Mouse (Mus musculus) cerebellum, adult 11-12 months (tissue): ENCODE measurements around the gene Smim14.

Experiments
- DNase-seq: peaks from one replicate; pipeline ENCODE4 v3.0.0; 2022

The Smim14 gene

GRCm38 (mm10) chr5:65457086-65457827 lies 79.7 kb downstream of the Smim14 start:
- no peak for DNase-seq

DNA sequence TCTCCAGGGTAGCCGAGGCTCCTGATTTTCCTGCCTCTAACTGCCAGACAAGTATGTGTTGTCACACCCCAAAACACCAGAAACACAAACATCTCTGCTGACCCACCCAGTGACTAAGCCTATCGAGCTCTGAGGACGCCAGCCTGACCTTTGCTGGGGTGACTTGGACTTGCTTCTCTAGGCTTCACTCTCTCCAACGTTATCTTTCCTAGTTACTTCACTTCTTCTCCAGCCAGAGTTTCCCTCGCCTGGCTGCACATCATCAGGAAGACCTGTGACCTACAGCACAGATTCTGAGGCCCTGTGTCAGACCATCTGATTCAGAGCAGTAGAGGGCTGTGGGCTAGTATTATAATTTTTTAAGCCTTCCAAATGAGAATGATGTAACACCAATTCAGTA lies 82.2 kb downstream of the Smim14 start:
- no peak for DNase-seq

- DNase-seq: no peak
These were observed 88.0 kb downstream of the Smim14 start for GRCm38 (mm10) chr5:65448941-65449340.

GRCm38 (mm10) chr5:65447826-65448225 lies 89.2 kb downstream of the Smim14 start:
- DNase-seq: peak; percentile 91

DNA sequence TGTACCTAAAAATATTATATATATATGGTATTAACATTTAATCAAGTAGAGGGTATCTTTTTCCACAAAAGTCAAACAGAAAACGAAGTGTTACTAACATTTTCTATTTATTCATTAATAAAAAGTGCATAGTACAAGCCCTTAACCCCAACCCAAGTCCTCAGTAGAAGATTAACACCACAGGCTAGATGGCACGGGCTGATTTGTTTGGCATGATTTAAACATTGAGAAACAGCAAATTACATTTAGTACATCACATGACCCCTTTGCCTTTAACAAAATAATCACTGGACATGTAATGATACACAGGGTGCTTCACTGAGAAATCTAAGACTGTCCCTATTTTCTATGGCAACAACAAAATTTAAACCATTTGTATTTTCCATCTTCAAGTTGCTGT lies 90.2 kb downstream of the Smim14 start:
- DNase-seq: no peak

DNA sequence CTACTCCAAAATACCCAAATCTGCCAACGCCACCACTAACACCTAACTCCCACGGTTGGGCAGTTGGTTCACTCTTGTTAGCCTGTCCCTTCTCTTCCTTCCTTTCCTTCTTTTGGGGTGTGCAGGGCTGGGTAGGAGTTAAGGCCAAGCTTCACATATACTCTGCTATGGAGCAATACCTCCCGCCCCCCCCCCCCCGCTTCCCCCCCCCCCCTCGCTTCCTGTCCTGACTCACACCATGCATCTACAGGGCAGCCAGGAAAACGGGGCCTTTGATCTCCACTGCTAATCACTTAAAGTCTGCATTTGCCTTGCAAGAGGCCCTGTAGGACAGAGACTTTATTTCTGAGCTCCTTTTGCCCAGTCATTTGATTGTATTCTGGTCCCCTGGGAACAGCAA lies 92.0 kb downstream of the Smim14 start:
- no peak for DNase-seq

GRCm38 (mm10) chr5:65438041-65438440 lies 98.9 kb downstream of the Smim14 start:
- DNase-seq: no peak

GRCm38 (mm10) chr5:65435806-65436561 lies 101.0 kb downstream of the Smim14 start, which contains the start of gene Ugdh:
Gene Ugdh, minus strand, starts transcription at chr5:65435949.
- peak; percentile 98 for DNase-seq

DNA sequence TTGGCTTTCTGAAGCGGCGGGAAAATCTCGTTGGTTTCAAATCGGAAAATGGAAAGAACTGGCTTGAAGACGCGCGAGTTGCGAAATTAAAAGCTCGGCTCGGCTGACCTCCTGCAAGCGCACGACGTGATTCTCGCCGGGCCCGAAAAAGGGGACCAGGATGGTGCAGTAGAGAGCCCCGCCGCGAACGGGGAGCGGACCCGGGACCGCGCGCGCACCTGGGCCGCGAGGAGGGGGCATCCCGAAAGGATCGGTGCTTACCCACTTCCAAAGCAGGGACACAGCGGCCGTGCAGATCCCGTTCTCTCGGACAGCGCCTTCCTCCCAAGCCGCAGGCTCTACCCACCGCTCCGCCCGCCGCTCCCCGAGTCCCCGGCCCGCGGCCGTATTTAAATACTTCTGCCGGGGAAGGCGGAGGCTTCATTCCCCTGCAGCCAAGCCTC lies 101.6 kb downstream of the Smim14 start:
- DNase-seq: no peak

DNA sequence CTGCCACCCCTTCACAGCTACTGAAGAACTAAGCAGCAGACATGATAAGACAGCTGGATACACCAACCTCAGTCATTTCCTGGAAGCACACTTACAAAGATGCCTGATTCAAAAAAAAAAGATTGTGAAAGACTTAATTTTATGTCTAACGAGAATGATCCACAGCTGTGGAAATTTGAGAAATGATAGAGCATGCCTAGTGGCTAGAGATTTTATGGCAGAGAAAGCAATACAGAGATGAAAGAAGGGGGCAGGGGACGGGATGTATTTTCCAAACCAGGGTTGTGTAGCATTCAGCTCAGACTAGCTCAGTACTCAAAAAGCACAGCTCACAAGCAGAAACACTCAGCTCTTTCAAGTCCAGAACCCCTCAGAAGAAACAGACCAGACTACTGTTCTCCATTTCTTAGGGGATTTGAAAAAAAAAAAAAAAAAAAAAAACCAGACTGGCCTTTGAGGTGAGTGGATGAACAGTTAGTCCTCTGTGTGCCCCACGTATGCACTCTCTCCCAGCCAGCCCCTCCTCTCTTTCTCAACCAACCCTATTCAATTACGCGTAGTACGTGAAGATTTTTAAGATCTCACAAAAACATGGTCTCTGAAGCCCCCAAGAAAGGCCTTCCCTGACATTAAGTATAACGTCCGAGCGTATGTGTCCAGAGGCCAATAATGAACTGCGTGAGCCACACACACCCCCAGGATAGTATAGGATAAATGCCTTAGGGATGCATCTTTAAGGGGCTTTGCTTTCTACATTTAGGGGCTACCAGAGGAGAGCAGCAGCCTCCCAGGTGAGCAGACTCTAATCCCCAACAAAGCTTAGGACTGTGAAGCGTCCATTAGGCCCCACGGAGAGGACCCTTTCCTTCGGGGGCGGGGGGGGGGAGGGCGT lies 102.3 kb downstream of the Smim14 start:
- peak; percentile 29 for DNase-seq

DNA sequence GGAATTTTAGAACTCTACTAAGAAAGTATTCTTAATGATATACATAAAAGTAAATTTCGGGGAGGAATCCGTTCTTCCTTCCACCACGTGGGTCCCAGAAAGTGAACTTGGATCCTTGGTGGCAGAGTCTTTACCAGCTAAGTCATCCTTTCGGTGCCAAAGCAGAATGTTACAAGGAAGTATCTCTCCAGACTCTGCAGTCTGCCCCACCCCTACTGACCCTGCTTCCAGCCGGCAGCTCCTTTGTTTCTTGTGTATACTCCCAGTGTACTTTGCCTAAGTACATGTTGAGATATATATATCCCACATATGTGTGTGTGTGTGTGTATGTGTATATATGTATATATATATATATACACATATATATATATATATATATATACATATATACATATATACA lies 107.5 kb downstream of the Smim14 start:
- DNase-seq: no peak

GRCm38 (mm10) chr5:65428321-65428720 lies 108.7 kb downstream of the Smim14 start:
- DNase-seq: no peak

GRCm38 (mm10) chr5:65425251-65425650 lies 111.7 kb downstream of the Smim14 start:
- DNase-seq: no peak

DNA sequence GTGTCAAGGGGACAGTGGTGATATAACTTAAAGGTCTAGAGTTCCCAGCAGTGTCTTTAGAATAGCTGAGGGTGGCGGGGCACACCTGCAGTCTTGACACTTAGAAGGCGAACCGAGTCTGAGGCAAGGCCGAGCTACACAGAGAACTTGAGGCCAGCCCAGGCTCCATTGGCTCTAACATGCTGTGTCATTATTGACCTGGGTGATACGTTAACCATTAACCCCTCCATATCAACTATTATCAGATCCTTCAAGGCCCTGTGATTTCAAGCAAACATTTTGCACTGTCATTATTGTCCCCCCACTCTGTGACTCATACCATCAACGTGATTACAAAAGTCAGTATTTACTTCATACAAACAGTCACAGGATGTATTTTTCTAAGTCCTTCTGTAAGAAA lies 112.8 kb downstream of the Smim14 start:
- no peak for DNase-seq

DNA sequence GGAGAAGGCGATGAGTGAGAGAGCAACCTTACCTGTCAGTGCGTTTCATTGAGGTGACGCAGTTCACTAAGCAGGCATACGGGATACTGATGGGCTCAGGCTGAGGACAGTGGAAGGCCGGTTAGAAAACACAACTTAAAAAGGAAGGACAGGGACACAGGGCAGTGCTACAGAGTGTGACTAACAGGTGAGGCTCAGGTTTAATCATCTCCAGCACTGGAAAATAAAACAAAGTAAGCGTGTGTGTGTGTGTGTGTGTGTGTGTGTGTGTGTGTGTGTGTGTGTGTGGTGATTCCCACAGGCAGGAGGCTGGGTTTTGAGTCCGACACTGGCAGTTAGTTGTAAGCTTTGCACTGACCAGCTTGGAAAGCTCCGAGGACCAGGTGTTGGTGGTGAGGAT lies 114.2 kb downstream of the Smim14 start:
- no peak for DNase-seq

- DNase-seq: no peak
These were observed 116.2 kb downstream of the Smim14 start for GRCm38 (mm10) chr5:65420822-65421221.

DNA sequence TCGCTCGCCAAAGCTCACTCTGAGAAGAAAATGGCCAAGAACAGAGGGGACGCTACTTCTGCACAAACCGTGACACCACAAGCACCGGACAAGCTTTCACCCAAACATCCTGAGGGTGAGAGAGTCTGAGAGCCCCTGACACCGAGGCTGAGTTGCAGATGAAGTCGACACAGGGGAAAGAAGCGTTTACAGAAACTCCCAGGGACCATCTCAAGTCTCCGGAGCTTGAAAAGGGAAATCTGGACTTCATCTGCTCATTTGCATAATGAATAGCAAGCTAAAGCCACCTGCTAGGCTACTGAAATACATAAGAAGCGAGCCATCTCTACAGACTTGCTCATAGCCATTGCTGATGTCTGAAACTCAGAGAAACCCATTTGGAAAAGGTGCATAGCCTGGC lies 117.8 kb downstream of the Smim14 start:
- DNase-seq: no peak

DNA sequence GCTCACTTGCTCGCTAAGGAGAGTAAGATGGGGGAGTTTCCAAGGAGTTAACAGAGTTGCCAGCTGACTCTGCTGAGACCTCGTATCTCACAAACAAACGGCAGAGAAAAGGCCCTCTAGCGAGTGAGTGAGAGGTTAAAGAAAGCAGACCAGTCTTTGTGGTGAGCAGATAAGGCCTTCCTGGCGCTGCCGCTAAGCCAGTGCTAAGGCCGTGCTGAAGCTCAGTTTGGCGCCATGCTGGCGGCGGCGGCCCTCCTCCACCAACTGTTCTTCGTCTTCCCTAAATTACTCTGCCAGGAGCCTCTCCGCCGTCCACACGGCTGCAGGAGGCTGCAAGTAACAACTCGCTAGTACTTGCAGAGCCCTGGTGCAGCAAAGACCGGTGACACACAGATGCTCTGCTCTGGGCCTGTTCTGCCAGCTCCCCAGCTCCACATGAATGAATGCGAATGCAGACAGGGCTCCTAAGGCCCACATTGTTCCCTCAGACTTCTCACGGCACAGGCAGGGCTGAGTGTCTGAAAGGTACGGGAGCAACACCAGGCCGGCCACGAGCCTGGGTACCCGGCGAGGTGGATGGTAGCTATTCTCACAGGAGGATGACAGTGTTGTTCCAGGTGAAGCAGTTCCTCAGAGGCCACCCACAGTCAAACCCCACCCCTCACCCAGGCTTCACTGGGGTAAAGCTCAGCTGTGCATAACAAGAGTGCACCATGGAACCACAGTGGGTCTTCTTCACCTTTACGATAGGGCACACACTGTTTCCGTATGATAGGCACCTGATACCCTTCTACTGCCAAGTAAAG lies 121.1 kb downstream of the Smim14 start:
- DNase-seq: no peak

DNA sequence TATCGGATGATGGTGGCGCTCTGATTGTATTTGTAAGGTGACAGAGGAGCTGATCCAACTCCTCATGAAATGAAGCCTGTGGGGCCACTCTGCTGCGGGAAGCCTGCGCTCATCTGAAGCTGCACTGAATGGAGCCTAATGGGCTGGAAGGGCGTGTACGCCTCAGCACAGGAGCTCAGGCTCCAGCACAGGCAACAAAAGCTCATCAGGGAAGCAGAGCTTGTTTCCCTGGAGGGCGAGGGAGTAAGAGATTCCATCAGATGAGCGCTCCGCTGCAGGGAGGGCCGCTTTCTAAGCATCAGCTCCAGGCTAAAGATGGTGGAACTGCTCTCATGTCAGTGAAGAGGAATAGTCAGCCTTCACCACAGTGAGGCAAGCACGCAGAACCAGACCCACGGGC lies 129.0 kb downstream of the Smim14 start:
- DNase-seq: no peak

DNA sequence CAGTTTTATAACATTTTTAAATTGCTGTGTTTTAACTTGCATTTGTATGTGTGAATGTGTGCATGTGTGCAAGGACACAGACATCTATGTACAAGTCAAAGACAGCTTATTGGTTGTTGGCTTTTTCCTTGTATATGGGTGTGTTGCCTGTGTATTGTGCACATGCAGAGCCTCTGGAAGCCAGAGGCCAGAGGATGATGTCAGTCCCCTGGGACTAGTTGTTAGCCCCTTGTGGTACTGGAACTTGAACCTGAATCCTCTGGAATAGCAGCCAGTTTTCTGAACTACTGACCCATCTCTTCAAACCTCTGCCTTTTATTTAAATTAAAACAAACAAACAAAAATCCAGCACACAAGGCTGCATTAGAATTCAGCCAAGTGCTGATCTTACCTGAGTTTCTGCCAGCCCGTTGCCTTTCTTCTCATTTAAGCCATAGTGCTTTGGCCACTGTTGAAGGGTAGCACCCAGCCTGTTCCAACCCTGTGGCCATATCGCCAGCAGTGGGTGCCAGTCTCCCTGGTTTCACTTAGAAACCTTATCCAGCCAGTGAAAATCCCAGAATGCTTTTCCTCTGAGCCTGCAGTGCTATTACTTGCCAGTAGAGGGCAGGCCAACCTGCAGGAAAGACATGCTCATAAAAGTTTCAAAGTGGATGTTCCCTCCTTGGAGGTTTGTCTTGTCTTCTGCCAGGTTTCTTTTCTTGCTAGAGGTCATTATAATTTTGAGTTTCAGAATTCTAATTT lies 135.6 kb downstream of the Smim14 start:
- DNase-seq: peak; percentile 78
